Mouse (Mus musculus) thymus, adult 2 months (tissue): Measurements from ENCODE around the gene Gm7982. TPM values are rescaled to one million over a fixed set of nuclear protein-coding genes. Genes with fewer than 3 reads are reported as not detected.
"Not testable (repeated sequence)": the region's sequence is repeated elsewhere in the genome, so short reads cannot be mapped to it uniquely, and the experiment has no call there.

Experiments used
- DNase-seq: peaks from one replicate; pipeline ENCODE4 v3.0.0; 2021
- H3K27ac ChIP-seq: fragments of 200-500 bp; 2 replicates; pipeline ENCODE4 v1.5.1; 2012; ENCODE audit warnings: low read length, control low read depth; ENCODE audit not compliant: control insufficient read depth, insufficient read depth
- H3K27me3 ChIP-seq: fragments of 200-500 bp; 2 replicates; pipeline ENCODE4 v1.6.1; 2012; ENCODE audit warnings: mild to moderate bottlenecking, low read length, moderate library complexity, mixed read lengths; ENCODE audit not compliant: control insufficient read depth, insufficient read depth
- H3K36me3 ChIP-seq: fragments of 200-500 bp; 2 replicates; pipeline ENCODE4 v1.6.1; 2012; ENCODE audit warnings: mild to moderate bottlenecking, low read length, moderate library complexity; ENCODE audit not compliant: control insufficient read depth, insufficient read depth
- H3K4me1 ChIP-seq: fragments of 200-500 bp; replicated peaks from 2 replicates; pipeline ENCODE4 v1.6.1; 2012; ENCODE audit warnings: low read length; ENCODE audit not compliant: control insufficient read depth, insufficient read depth
- H3K4me3 ChIP-seq: fragments of 200-500 bp; 2 replicates; pipeline ENCODE4 v1.5.1; 2012; ENCODE audit warnings: mild to moderate bottlenecking, low read length, control low read depth, moderate library complexity; ENCODE audit not compliant: control insufficient read depth, insufficient read depth
- WGBS: fragments of 180-500 bp; shearing (Covaris S2); methylation state at CpG from one replicate; pipeline ENCODE4 v1.1.7; 2018; 5-methylcytosine and 5-hydroxymethylcytosine counted together
- polyA plus RNA-seq: library from polyadenylated mRNA; depleted of rRNA; stranded (reverse); fragments of >200 nt; gene quantifications from 2 replicates; pipeline ENCODE4 v1.2.3, GENCODE M21; 2012; rRNA removed

The Gm7982 gene
- not detected in 2 replicates for polyA plus RNA-seq

DNA sequence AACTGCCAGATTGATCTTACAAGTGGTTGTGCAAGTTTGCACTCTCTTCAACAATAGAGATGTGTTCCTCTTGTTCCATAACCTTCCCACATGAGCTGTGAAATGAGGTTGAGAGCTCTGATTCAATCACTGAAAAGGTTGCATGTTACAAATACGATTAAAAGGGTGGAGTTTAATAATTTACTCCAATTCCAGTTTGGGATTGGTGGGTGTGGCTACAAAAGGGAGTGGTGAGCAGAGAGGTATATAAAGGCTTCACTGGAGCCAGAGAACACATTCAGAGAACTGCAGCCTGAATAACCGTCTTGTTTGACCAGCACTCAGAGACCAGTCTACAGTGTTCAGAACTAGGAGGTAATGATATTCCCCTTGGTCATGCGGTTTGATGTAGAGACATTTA, at the start of gene Gm7982:
Gm7982 (plus strand) TSS at position 301 of the 400 bp plus-strand sequence.
- H3K27me3 ChIP-seq, H3K4me3 ChIP-seq: not testable (repeated sequence)
- no CpG with 5 or more reads among the region's 3 CpGs for WGBS

GRCm38 (mm10) chr5:95736073-95736472, 5.7 kb upstream of the Gm7982 start, which contains the start of gene Gm7978:
Gene Gm7978 (minus strand): TSS chr5:95736173.
- DNase-seq = not testable (repeated sequence)

More for the DNA sequence above, at the start of gene Gm7982:
- not testable (repeated sequence) for H3K36me3 ChIP-seq, DNase-seq, H3K27ac ChIP-seq, H3K4me1 ChIP-seq

DNA sequence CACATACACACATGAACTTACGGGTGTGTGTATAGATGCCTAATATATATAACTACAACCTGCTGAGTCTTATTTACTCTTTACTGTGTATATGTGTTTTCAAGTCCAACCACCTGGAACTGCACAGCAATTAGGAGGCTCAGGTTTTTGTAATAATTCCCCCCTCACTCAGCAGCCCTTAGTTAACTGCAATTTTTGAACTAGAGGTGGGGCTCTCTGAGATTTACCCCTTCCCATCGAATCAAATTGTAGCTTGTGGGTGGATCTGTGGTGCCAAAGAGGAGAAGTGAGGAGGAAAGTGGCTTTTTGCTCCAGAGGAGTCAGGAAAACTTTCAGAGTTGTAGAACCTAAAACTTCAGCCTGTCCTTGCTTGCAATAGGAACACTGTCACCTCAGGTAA, 33.9 kb downstream of the Gm7982 start, which contains the start of gene E330014E10Rik:
E330014E10Rik (plus strand) TSS at position 301 of the 400 bp plus-strand sequence.
- not testable (repeated sequence) for H3K4me3 ChIP-seq, H3K4me1 ChIP-seq, DNase-seq, H3K36me3 ChIP-seq, H3K27me3 ChIP-seq, H3K27ac ChIP-seq
- WGBS = no CpG with 5 or more reads among the region's 2 CpGs

More at GRCm38 (mm10) chr5:95736073-95736472, 5.7 kb upstream of the Gm7982 start, which contains the start of gene Gm7978:
- not testable (repeated sequence) for H3K4me3 ChIP-seq, H3K4me1 ChIP-seq, H3K36me3 ChIP-seq, H3K27ac ChIP-seq, H3K27me3 ChIP-seq
- no CpG with 5 or more reads among the region's 1 CpGs for WGBS

Other genes with a start within 250 kb of the Gm7982 start
- not detected in 2 replicates for gene Gm3286, start 231.3 kb upstream of the Gm7982 start, polyA plus RNA-seq
- gene Gm7971, start 147.1 kb upstream of the Gm7982 start, polyA plus RNA-seq = 0.09 TPM in 1 of 2 replicates, not detected in the other
- 0.05 TPM in 1 of 2 replicates, not detected in the other for gene Gm7978, start 5.8 kb upstream of the Gm7982 start, polyA plus RNA-seq
- not detected in 2 replicates for gene E330014E10Rik, start 34.0 kb downstream of the Gm7982 start, polyA plus RNA-seq
- gene Cxcl13, start 214.9 kb downstream of the Gm7982 start, polyA plus RNA-seq = 0.42 and 0.55 TPM in 2 replicates